Mouse (Mus musculus) retina, embryonic 14.5 days (tissue): ENCODE measurements at regions not wholly inside any gene's neighbourhood (a gene's known extent, or its start where the extent isn't known, plus 50 kb on each side); places are given as distances from the start of the nearest gene placed in this dataset.
A peak's percentile ranks its signal among the peaks of the same experiment; 100 is the strongest.

Source experiments
- DNase-seq: peaks from one replicate; pipeline ENCODE4 v3.0.0-alpha.2; 2015; ENCODE audit warnings: low spot score

GRCm38 (mm10) chr1:63920181-63920933 is 151.3 kb upstream of the 4933402D24Rik start:
- DNase-seq: no peak

GRCm38 (mm10) chr1:63918200-63918599 is 149.1 kb upstream of the 4933402D24Rik start:
- no peak for DNase-seq

GRCm38 (mm10) chr1:63916907-63917650 is 148.0 kb upstream of the 4933402D24Rik start:
- DNase-seq: no peak

GRCm38 (mm10) chr1:63910765-63911164 is 141.7 kb upstream of the 4933402D24Rik start:
- DNase-seq: no peak

GRCm38 (mm10) chr1:63909191-63909590 is 140.1 kb upstream of the 4933402D24Rik start:
- no peak for DNase-seq

GRCm38 (mm10) chr1:63903620-63904019 is 134.6 kb upstream of the 4933402D24Rik start:
- DNase-seq: no peak

- no peak for DNase-seq
Observed at GRCm38 (mm10) chr1:63903201-63903600, 134.1 kb upstream of the 4933402D24Rik start.

GRCm38 (mm10) chr1:63902391-63902790 is 133.3 kb upstream of the 4933402D24Rik start:
- no peak for DNase-seq

GRCm38 (mm10) chr1:63899631-63900577 is 130.8 kb upstream of the 4933402D24Rik start:
- DNase-seq: peak; percentile 64

- no peak for DNase-seq
Observed at GRCm38 (mm10) chr1:63898766-63899165, 129.7 kb upstream of the 4933402D24Rik start.

GRCm38 (mm10) chr1:63897556-63897955 is 128.5 kb upstream of the 4933402D24Rik start:
- peak; percentile 37 for DNase-seq

GRCm38 (mm10) chr1:63879570-63879969 is 110.5 kb upstream of the 4933402D24Rik start:
- DNase-seq: no peak

- DNase-seq: no peak
Observed at GRCm38 (mm10) chr1:63876589-63877251, 107.7 kb upstream of the 4933402D24Rik start.

- DNase-seq: no peak
Observed at GRCm38 (mm10) chr1:63875297-63875962, 106.4 kb upstream of the 4933402D24Rik start.

- DNase-seq: no peak
Observed at GRCm38 (mm10) chr1:63871831-63872230, 102.8 kb upstream of the 4933402D24Rik start.

GRCm38 (mm10) chr1:63869342-63869741 is 100.3 kb upstream of the 4933402D24Rik start:
- no peak for DNase-seq

- DNase-seq: no peak
Observed at GRCm38 (mm10) chr1:63857933-63858649, 89.0 kb upstream of the 4933402D24Rik start.

GRCm38 (mm10) chr1:63857468-63857867 is 88.4 kb upstream of the 4933402D24Rik start:
- no peak for DNase-seq

- DNase-seq: no peak
Observed at GRCm38 (mm10) chr1:63856366-63856765, 87.3 kb upstream of the 4933402D24Rik start.

GRCm38 (mm10) chr1:63854794-63855193 is 85.7 kb upstream of the 4933402D24Rik start:
- DNase-seq: peak; percentile 16
